Mouse (Mus musculus) embryonic facial prominence, embryonic 11.5 days (tissue): Measurements from ENCODE around the gene Rho. TPM values are rescaled to one million over a fixed set of nuclear protein-coding genes. Genes with fewer than 3 reads are reported as not detected.

Source experiments
- ATAC-seq: fragments of 200-750 bp; cut with Nextera tagmentation; replicated peaks from 2 replicates; pipeline ENCODE4 v1.8.0; 2017; ENCODE audit warnings: low read depth; ENCODE audit not compliant: insufficient number of reproducible peaks, low FRiP score, low TSS enrichment
- DNase-seq: peaks from one replicate; pipeline ENCODE4 v3.0.0-alpha.2; 2015; ENCODE audit warnings: low spot score
- H3K27ac ChIP-seq: fragments of 300-500 bp; sonication (generic); replicated peaks from 2 replicates; pipeline ENCODE4 v1.5.1; 2014; ENCODE audit warnings: mild to moderate bottlenecking, low read depth, low read length, control low read depth
- H3K27me3 ChIP-seq: fragments of 300-500 bp; sonication (generic); 2 replicates; pipeline ENCODE4 v1.6.1; 2014; ENCODE audit warnings: mild to moderate bottlenecking, low read length, moderate library complexity, mixed read lengths; ENCODE audit not compliant: control insufficient read depth, insufficient read depth
- H3K36me3 ChIP-seq: fragments of 300-500 bp; sonication (generic); replicated peaks from 2 replicates; pipeline ENCODE4 v1.6.1; 2014; ENCODE audit warnings: low read depth, mild to moderate bottlenecking, low read length, moderate library complexity, mixed read lengths; ENCODE audit not compliant: control insufficient read depth, insufficient read depth
- H3K4me1 ChIP-seq: fragments of 300-500 bp; sonication (generic); 2 replicates; pipeline ENCODE4 v1.6.1; 2014; ENCODE audit warnings: low read length, mixed read lengths; ENCODE audit not compliant: control insufficient read depth, insufficient read depth
- H3K4me2 ChIP-seq: fragments of 300-500 bp; sonication (generic); 2 replicates; pipeline ENCODE4 v1.6.1; 2014; ENCODE audit warnings: low read depth, mild to moderate bottlenecking, control low read depth, low read length, moderate library complexity
- H3K4me3 ChIP-seq: fragments of 300-500 bp; sonication (generic); 2 replicates; pipeline ENCODE4 v1.5.1; 2014; ENCODE audit warnings: low read depth, low read length, control low read depth
- H3K9ac ChIP-seq: fragments of 300-500 bp; sonication (generic); replicated peaks from 2 replicates; pipeline ENCODE4 v1.6.1; 2014; ENCODE audit warnings: mild to moderate bottlenecking, control low read depth, low read length
- H3K9me3 ChIP-seq: fragments of 300-500 bp; sonication (generic); replicated peaks from 2 replicates; pipeline ENCODE4 v1.6.1; 2016; ENCODE audit warnings: mild to moderate bottlenecking, low read length, inconsistent platforms, mixed read lengths; ENCODE audit not compliant: control insufficient read depth
- WGBS: fragments of 180-500 bp; shearing (Covaris S2); extraction: QIAGEN DNeasy Blood & Tissue Kit; methylation state at CpG from one replicate; pipeline ENCODE4 v1.1.7; 2014; 5-methylcytosine and 5-hydroxymethylcytosine counted together
- polyA plus RNA-seq: library from polyadenylated mRNA; unstranded; fragments of >200 nt; fragmentation: Nextera tagmentation; extraction: Ambion mirVana; gene quantifications from 2 replicates; pipeline ENCODE4 v1.2.1, GENCODE M21; 2014

Gene Rho
- polyA plus RNA-seq, 1 experiment from 2014 or later: 0.14 TPM

GRCm38 (mm10) chr6:115973881-115974662, 42.5 kb downstream of the Rho start:
- Histone ChIP-seq H3K4me1 (peaks cover 4% of the 10 kb centered on the region), H3K4me3 (no peak overlapping the region), H3K4me2 (no peak overlapping the region), H3K9ac (no peak overlapping the region), H3K9me3 (no peaks in the 10 kb centered on the region), H3K27me3 (no peaks in the 10 kb centered on the region), H3K27ac (no peak overlapping the region), H3K36me3 (no peaks in the 10 kb centered on the region)
- ATAC-seq: no peak
- no peak for DNase-seq
- 80% methylated on average over 16 of the region's 16 CpGs for WGBS

- 90% methylated on average over 8 of the region's 8 CpGs for WGBS
- H3K4me3 ChIP-seq: no peak overlapping the region
- H3K36me3 ChIP-seq: no peaks in the 10 kb centered on the region
- H3K27me3 ChIP-seq: no peaks in the 10 kb centered on the region
- ATAC-seq (no peak), DNase-seq (no peak)
- peaks cover 4% of the 10 kb centered on the region for H3K4me1 ChIP-seq
- H3K27ac ChIP-seq: no peak overlapping the region
- H3K4me2 ChIP-seq: no peak overlapping the region
- no peaks in the 10 kb centered on the region for H3K9me3 ChIP-seq
- H3K9ac ChIP-seq: no peak overlapping the region
Measured at GRCm38 (mm10) chr6:115975606-115976005, 44.1 kb downstream of the Rho start.

GRCm38 (mm10) chr6:115977810-115978209, 46.3 kb downstream of the Rho start:
- Histone ChIP-seq H3K4me3 (no peak overlapping the region), H3K9me3 (no peaks in the 10 kb centered on the region), H3K36me3 (no peaks in the 10 kb centered on the region), H3K4me2 (no peak overlapping the region), H3K9ac (no peak overlapping the region), H3K27ac (no peak overlapping the region), H3K4me1 (no peaks in the 10 kb centered on the region), H3K27me3 (no peaks in the 10 kb centered on the region)
- 90% methylated on average over 15 of the region's 15 CpGs for WGBS
- DNase-seq (no peak), ATAC-seq (no peak)

- H3K27me3 ChIP-seq: no peaks in the 10 kb centered on the region
- no peak for ATAC-seq
- no peaks in the 10 kb centered on the region for H3K4me1 ChIP-seq
- H3K4me3 ChIP-seq: no peak overlapping the region
- no peak for DNase-seq
- H3K4me2 ChIP-seq: no peak overlapping the region
- no peak overlapping the region for H3K9ac ChIP-seq
- H3K9me3 ChIP-seq: no peaks in the 10 kb centered on the region
- no peaks in the 10 kb centered on the region for H3K36me3 ChIP-seq
- WGBS: 60% methylated on average over 8 of the region's 8 CpGs
- no peak overlapping the region for H3K27ac ChIP-seq
Measured at GRCm38 (mm10) chr6:115978596-115978995, 47.0 kb downstream of the Rho start.

GRCm38 (mm10) chr6:115982889-115983288, 51.3 kb downstream of the Rho start:
- no peak for DNase-seq
- 58% methylated on average over 7 of the region's 7 CpGs for WGBS
- H3K36me3 ChIP-seq: no peaks in the 10 kb centered on the region
- no peak overlapping the region for H3K9ac ChIP-seq
- H3K4me2 ChIP-seq: no peak overlapping the region
- H3K9me3 ChIP-seq: no peaks in the 10 kb centered on the region
- no peaks in the 10 kb centered on the region for H3K27me3 ChIP-seq
- H3K27ac ChIP-seq: no peak overlapping the region
- no peak overlapping the region for H3K4me3 ChIP-seq
- no peak for ATAC-seq
- peaks cover 2% of the 10 kb centered on the region; the same call in 1 of the 2 replicates for H3K4me1 ChIP-seq

- no peak overlapping the region for H3K27ac ChIP-seq
Measured at GRCm38 (mm10) chr6:115983306-115984038, 51.9 kb downstream of the Rho start.

GRCm38 (mm10) chr6:115984580-115984979, 53.0 kb downstream of the Rho start:
- Histone ChIP-seq H3K27me3 (no peaks in the 10 kb centered on the region), H3K9me3 (no peaks in the 10 kb centered on the region), H3K9ac (no peak overlapping the region), H3K36me3 (no peaks in the 10 kb centered on the region), H3K4me3 (no peak overlapping the region), H3K4me2 (no peak overlapping the region), H3K27ac (no peak overlapping the region), H3K4me1 (peaks cover 2% of the 10 kb centered on the region; the same call in 1 of the 2 replicates)
- DNase-seq (no peak), ATAC-seq (no peak)
- WGBS: 68% methylated on average over 7 of the region's 7 CpGs

More at GRCm38 (mm10) chr6:115983306-115984038, 51.9 kb downstream of the Rho start:
- WGBS: 66% methylated on average over 12 of the region's 12 CpGs
- Histone ChIP-seq H3K4me1 (peaks cover 2% of the 10 kb centered on the region; the same call in 1 of the 2 replicates), H3K27me3 (no peaks in the 10 kb centered on the region), H3K36me3 (no peaks in the 10 kb centered on the region), H3K4me2 (no peak overlapping the region), H3K4me3 (no peak overlapping the region), H3K9me3 (no peaks in the 10 kb centered on the region), H3K9ac (no peak overlapping the region)
- no peak for DNase-seq
- no peak for ATAC-seq

- Histone ChIP-seq H3K36me3 (no peaks in the 10 kb centered on the region), H3K4me2 (no peak overlapping the region)
Measured at GRCm38 (mm10) chr6:115985622-115986021, 54.1 kb downstream of the Rho start.

More at GRCm38 (mm10) chr6:115985622-115986021, 54.1 kb downstream of the Rho start:
- H3K9me3 ChIP-seq: no peaks in the 10 kb centered on the region
- H3K27ac ChIP-seq: no peak overlapping the region
- no peak overlapping the region for H3K4me3 ChIP-seq
- H3K4me1 ChIP-seq: peaks cover 2% of the 10 kb centered on the region; the same call in 1 of the 2 replicates
- DNase-seq (no peak), ATAC-seq (no peak)
- 53% methylated on average over 9 of the region's 9 CpGs for WGBS
- no peaks in the 10 kb centered on the region for H3K27me3 ChIP-seq
- no peak overlapping the region for H3K9ac ChIP-seq
